Mouse (Mus musculus): ENCODE measurements around the gene Stk10.

The Stk10 gene

GRCm38 (mm10) chr11:32571103-32571502 is 38.0 kb downstream of the Stk10 start:
- DNase-seq = no peak

GRCm38 (mm10) chr11:32573669-32574068 is 40.6 kb downstream of the Stk10 start:
- no peak for DNase-seq

GRCm38 (mm10) chr11:32575964-32576759 is 43.1 kb downstream of the Stk10 start:
- no peak for DNase-seq

GRCm38 (mm10) chr11:32576760-32577050 is 43.6 kb downstream of the Stk10 start:
- no peak for DNase-seq

- DNase-seq = no peak
Measured at GRCm38 (mm10) chr11:32580305-32580947, 47.3 kb downstream of the Stk10 start.

GRCm38 (mm10) chr11:32581031-32581430 is 47.9 kb downstream of the Stk10 start:
- DNase-seq = no peak

- DNase-seq = no peak
Measured at GRCm38 (mm10) chr11:32582813-32583212, 49.7 kb downstream of the Stk10 start.

GRCm38 (mm10) chr11:32585996-32586395 is 52.9 kb downstream of the Stk10 start:
- no peak for DNase-seq

GRCm38 (mm10) chr11:32587191-32588089 is 54.3 kb downstream of the Stk10 start:
- no peak for DNase-seq

- DNase-seq = peak; percentile 59
Measured at GRCm38 (mm10) chr11:32588090-32588891, 55.2 kb downstream of the Stk10 start.

GRCm38 (mm10) chr11:32588892-32589172 is 55.7 kb downstream of the Stk10 start:
- no peak for DNase-seq

- no peak for DNase-seq
Measured at GRCm38 (mm10) chr11:32589201-32589600, 56.1 kb downstream of the Stk10 start.

- DNase-seq = no peak
Measured at GRCm38 (mm10) chr11:32589791-32590190, 56.7 kb downstream of the Stk10 start.

GRCm38 (mm10) chr11:32590205-32590604 is 57.1 kb downstream of the Stk10 start:
- no peak for DNase-seq

- no peak for DNase-seq
Measured at GRCm38 (mm10) chr11:32591921-32592850, 59.1 kb downstream of the Stk10 start.

- DNase-seq = no peak
Measured at GRCm38 (mm10) chr11:32593081-32593480, 60.0 kb downstream of the Stk10 start.

- no peak for DNase-seq
Measured at GRCm38 (mm10) chr11:32594122-32594521, 61.0 kb downstream of the Stk10 start.

- no peak for DNase-seq
Measured at GRCm38 (mm10) chr11:32600371-32600770, 67.3 kb downstream of the Stk10 start.

GRCm38 (mm10) chr11:32601528-32602323 is 68.6 kb downstream of the Stk10 start:
- no peak for DNase-seq

GRCm38 (mm10) chr11:32604663-32605062 is 71.6 kb downstream of the Stk10 start:
- no peak for DNase-seq
